Comparison of ENCODE assay signal across 8 mouse cellular contexts in genomic region chr5:144964465-144964864, GRCm38 (mm10). TPM values are rescaled to one million over a fixed set of nuclear protein-coding genes. Genes with fewer than 3 reads are reported as not detected.
DNase-seq lines count a peak whose midpoint lies in the region; ATAC-seq lines count a peak whose summit lies in the region.

No protein-coding gene starts in this region.

- peak overlapping the region; percentile 93 for H3K4me3 ChIP-seq in kidney, embryonic 15.5 days (replicated peaks)
- peak overlapping the region; percentile 86 for H3K4me3 ChIP-seq in embryonic facial prominence, embryonic 10.5 days
- peak overlapping the region; percentile 94 for H3K4me3 ChIP-seq in hindbrain, embryonic 14.5 days (replicated peaks; ENCODE audit: low read length)
- H3K4me3 ChIP-seq in midbrain, embryonic 15.5 days: peak overlapping the region; percentile 94

- H3K36me3 ChIP-seq in kidney, embryonic 15.5 days: no peaks in the 10 kb centered on the region
- no peaks in the 10 kb centered on the region for H3K36me3 ChIP-seq in embryonic facial prominence, embryonic 10.5 days (replicated peaks)
- H3K36me3 ChIP-seq in hindbrain, embryonic 14.5 days (replicated peaks; ENCODE audit: control insufficient read depth, insufficient read depth): 0 out of 2 replicates have a peak, but pooled peaks cover 3% of the 10 kb centered on the region
- no peaks in the 10 kb centered on the region for H3K36me3 ChIP-seq in midbrain, embryonic 15.5 days (replicated peaks)

- peak; percentile 66 for ATAC-seq in kidney, embryonic 15.5 days (replicated peaks; ENCODE audit: low FRiP score)
- peak; percentile 56 for ATAC-seq in hindbrain, embryonic 14.5 days (ENCODE audit: low FRiP score)
- ATAC-seq in midbrain, embryonic 15.5 days (replicated peaks): peak; percentile 53

- H3K9me3 ChIP-seq in kidney, embryonic 15.5 days (replicated peaks): no peaks in the 10 kb centered on the region
- H3K9me3 ChIP-seq in embryonic facial prominence, embryonic 10.5 days: no peaks in the 10 kb centered on the region
- H3K9me3 ChIP-seq in hindbrain, embryonic 14.5 days (ENCODE audit: control insufficient read depth, low read length): no peaks in the 10 kb centered on the region
- H3K9me3 ChIP-seq in midbrain, embryonic 15.5 days: no peaks in the 10 kb centered on the region

- H3K4me2 ChIP-seq in kidney, embryonic 15.5 days: peak overlapping the region; percentile 76
- peak overlapping the region; percentile 79 for H3K4me2 ChIP-seq in hindbrain, embryonic 14.5 days (replicated peaks)
- H3K4me2 ChIP-seq in midbrain, embryonic 15.5 days: peak overlapping the region; percentile 86

- WGBS in kidney, embryonic 15.5 days: 32% methylated on average over 8 of the region's 8 CpGs
- WGBS in embryonic facial prominence, embryonic 10.5 days: 26% methylated on average over 8 of the region's 8 CpGs
- WGBS in hindbrain, embryonic 14.5 days: 29% methylated on average over 8 of the region's 8 CpGs
- 21% methylated on average over 8 of the region's 8 CpGs for WGBS in midbrain, embryonic 15.5 days

- H3K27ac ChIP-seq in kidney, embryonic 15.5 days: peak overlapping the region; percentile 96
- peak overlapping the region; percentile 94; the same call in 1 of the 2 replicates for H3K27ac ChIP-seq in embryonic facial prominence, embryonic 10.5 days (replicated peaks)
- H3K27ac ChIP-seq in hindbrain, embryonic 14.5 days: no peak overlapping the region
- peak overlapping the region; percentile 88 for H3K27ac ChIP-seq in midbrain, embryonic 15.5 days

- no peak overlapping the region for H3K9ac ChIP-seq in kidney, embryonic 15.5 days
- no peak overlapping the region for H3K9ac ChIP-seq in hindbrain, embryonic 14.5 days
- H3K9ac ChIP-seq in midbrain, embryonic 15.5 days: no peak overlapping the region

- no peak for DNase-seq in kidney, adult 18-20 months
- no peak for DNase-seq in embryonic facial prominence, embryonic 10.5 days (ENCODE audit: low spot score)
- no peak for DNase-seq in hindbrain, embryonic 14.5 days (ENCODE audit: low spot score)
- no peak for DNase-seq in frontal cortex, adult 2 months (ENCODE audit: extremely low spot score in 1 of 2, low spot score in 1 of 2)
- DNase-seq in gastrocnemius, postnatal 25 days: no peak
- DNase-seq in yolk sac, embryonic 10.5 days (ENCODE audit: low spot score): no peak

- no peaks in the 10 kb centered on the region; the same call in 1 of the 2 replicates for H3K27me3 ChIP-seq in kidney, embryonic 15.5 days
- peaks cover 18% of the 10 kb centered on the region for H3K27me3 ChIP-seq in embryonic facial prominence, embryonic 10.5 days (replicated peaks; ENCODE audit: low read depth, poor library complexity, severe bottlenecking)
- H3K27me3 ChIP-seq in hindbrain, embryonic 14.5 days (ENCODE audit: control insufficient read depth, insufficient read depth, low read length): no peaks in the 10 kb centered on the region
- 0 out of 2 replicates have a peak, but pooled peaks cover 3% of the 10 kb centered on the region for H3K27me3 ChIP-seq in midbrain, embryonic 15.5 days (replicated peaks)

- H3K4me1 ChIP-seq in kidney, embryonic 15.5 days: peaks cover 51% of the 10 kb centered on the region
- H3K4me1 ChIP-seq in embryonic facial prominence, embryonic 10.5 days: peaks cover 33% of the 10 kb centered on the region
- peaks cover 31% of the 10 kb centered on the region for H3K4me1 ChIP-seq in hindbrain, embryonic 14.5 days (replicated peaks; ENCODE audit: control insufficient read depth, insufficient read depth, low read length)
- peaks cover 40% of the 10 kb centered on the region for H3K4me1 ChIP-seq in midbrain, embryonic 15.5 days

RNA-seq across cellular contexts. Expression of gene Smurf1, which starts 1.2 kb away (rescaled TPM):
- polyA plus RNA-seq in kidney, embryonic 15.5 days (2015; fragmentation: Nextera tagmentation; extraction: Ambion mirVana): 14.0 and 15.4 TPM in 2 replicates
- polyA plus RNA-seq in embryonic facial prominence, embryonic 10.5 days (2016; fragmentation: Nextera tagmentation; extraction: Ambion mirVana): 14.5 and 17.0 TPM in 2 replicates
- polyA plus RNA-seq in hindbrain, embryonic 14.5 days (2014; fragmentation: Nextera tagmentation; extraction: Ambion mirVana): 43.6 and 44.0 TPM in 2 replicates
- 38.5 and 44.2 TPM in 2 replicates for polyA plus RNA-seq in midbrain, embryonic 15.5 days (2015; fragmentation: Nextera tagmentation; extraction: Ambion mirVana)
- polyA plus RNA-seq in frontal cortex, adult 2 months (2012; rRNA removed): 25.6 and 28.2 TPM in 2 replicates
- 10 to 100 TPM; 11.5 to 12.6 TPM for total RNA-seq in gastrocnemius, postnatal 25 days (2021)
